Mouse (Mus musculus) liver, adult 2 months (tissue): ENCODE measurements at regions not wholly inside any gene's neighbourhood (a gene's known extent, or its start where the extent isn't known, plus 50 kb on each side); places are given as distances from the start of the nearest gene placed in this dataset.
A peak's percentile ranks its signal among the peaks of the same experiment; 100 is the strongest.

Source experiments
- DNase-seq: peaks from one replicate; pipeline ENCODE4 v3.0.0-alpha.2; 2011; ENCODE audit warnings: low read depth, low spot score; ENCODE audit errors: extremely low read depth
- H3K27ac ChIP-seq: fragments of 200-500 bp; replicated peaks from 2 replicates; pipeline ENCODE4 v1.5.1; 2012; ENCODE audit warnings: low read depth, mild to moderate bottlenecking, control low read depth, inconsistent platforms, low read length; ENCODE audit not compliant: insufficient read depth
- H3K27me3 ChIP-seq: fragments of 200-500 bp; 2 replicates; pipeline ENCODE4 v1.6.1; 2012; ENCODE audit warnings: mild to moderate bottlenecking, moderate library complexity, low read length, inconsistent platforms; ENCODE audit not compliant: control insufficient read depth, insufficient read depth
- H3K36me3 ChIP-seq: fragments of 200-500 bp; 2 replicates; pipeline ENCODE4 v1.6.1; 2012; ENCODE audit warnings: low read length, inconsistent platforms; ENCODE audit not compliant: control insufficient read depth, insufficient read depth
- H3K4me1 ChIP-seq: fragments of 200-500 bp; 2 replicates; pipeline ENCODE4 v1.6.1; 2011; ENCODE audit warnings: low read length; ENCODE audit not compliant: control insufficient read depth, insufficient read depth
- H3K4me3 ChIP-seq: fragments of 200-500 bp; 2 replicates; pipeline ENCODE4 v1.5.1; 2011; ENCODE audit warnings: low read depth, mild to moderate bottlenecking, control low read depth, low read length, moderate library complexity; ENCODE audit not compliant: insufficient read depth
- H3K79me2 ChIP-seq: fragments of 200-500 bp; 2 replicates; pipeline ENCODE4 v1.6.1; 2012; ENCODE audit warnings: inconsistent platforms, mild to moderate bottlenecking, low read length, moderate library complexity; ENCODE audit not compliant: control insufficient read depth, insufficient read depth
- H3K9ac ChIP-seq: fragments of 200-500 bp; 2 replicates; pipeline ENCODE4 v1.6.1; 2012; ENCODE audit warnings: low read depth, mild to moderate bottlenecking, control low read depth, inconsistent platforms, low read length
- CTCF ChIP-seq: fragments of 200-500 bp; IDR thresholded peaks from 2 replicates; pipeline ENCODE4 v1.5.1; 2011; ENCODE audit warnings: low read depth, low read length, control low read depth
- POLR2A ChIP-seq: fragments of 200-500 bp; IDR thresholded peaks from 2 replicates; pipeline ENCODE4 v1.6.1; 2011; ENCODE audit warnings: low read length, control low read depth; ENCODE audit not compliant: insufficient read depth; ENCODE audit errors: extremely low read depth
- WGBS: fragments of 180-500 bp; shearing (Covaris S2); methylation state at CpG from one replicate; pipeline ENCODE4 v1.1.7; 2018; 5-methylcytosine and 5-hydroxymethylcytosine counted together

- no peak overlapping the region for H3K27ac ChIP-seq
- no peaks in the 10 kb centered on the region for H3K27me3 ChIP-seq
- H3K4me1 ChIP-seq, result no peaks in the 10 kb centered on the region
- no peak overlapping the region for H3K4me3 ChIP-seq
- no peak for DNase-seq
- H3K79me2 ChIP-seq, result no peaks in the 10 kb centered on the region
- TF ChIP-seq POLR2A, result no peak
- TF ChIP-seq CTCF, result no peak
- no peaks in the 10 kb centered on the region for H3K36me3 ChIP-seq
- H3K9ac ChIP-seq, result no peak overlapping the region
- whole genome bisulfite sequencing, result 67% methylated on average over 8 of the region's 8 CpGs
Measured at GRCm38 (mm10) chr11:114238316-114238715, 171.5 kb upstream of the Sdk2 start.

- H3K36me3 ChIP-seq, result no peaks in the 10 kb centered on the region
- H3K27ac ChIP-seq, result no peak overlapping the region
- H3K79me2 ChIP-seq, result no peaks in the 10 kb centered on the region
- no peak overlapping the region for H3K4me3 ChIP-seq
- DNase-seq, result no peak
- no peak for TF ChIP-seq POLR2A
- no peak for TF ChIP-seq CTCF
- H3K27me3 ChIP-seq, result no peaks in the 10 kb centered on the region
- no peak overlapping the region for H3K9ac ChIP-seq
- no peaks in the 10 kb centered on the region for H3K4me1 ChIP-seq
- WGBS, result 58% methylated on average over 1 of the region's 1 CpGs
Measured at GRCm38 (mm10) chr11:114234542-114234910, 167.7 kb upstream of the Sdk2 start.

GRCm38 (mm10) chr11:114233636-114234541, 167.0 kb upstream of the Sdk2 start:
- no peak for DNase-seq
- no peak overlapping the region for H3K4me3 ChIP-seq
- H3K9ac ChIP-seq, result no peak overlapping the region
- WGBS, result 87% methylated on average over 19 of the region's 19 CpGs
- TF ChIP-seq POLR2A (no peak), CTCF (no peak)
- H3K27ac ChIP-seq, result no peak overlapping the region
- no peaks in the 10 kb centered on the region for H3K79me2 ChIP-seq
- no peaks in the 10 kb centered on the region for H3K4me1 ChIP-seq
- no peaks in the 10 kb centered on the region for H3K27me3 ChIP-seq
- H3K36me3 ChIP-seq, result no peaks in the 10 kb centered on the region

GRCm38 (mm10) chr11:114231841-114232240, 165.0 kb upstream of the Sdk2 start:
- H3K9ac ChIP-seq, result no peak overlapping the region
- DNase-seq, result no peak
- no peak for TF ChIP-seq CTCF
- TF ChIP-seq POLR2A, result no peak
- no peaks in the 10 kb centered on the region for H3K79me2 ChIP-seq
- H3K4me1 ChIP-seq, result no peaks in the 10 kb centered on the region
- H3K4me3 ChIP-seq, result no peak overlapping the region
- WGBS, result 68% methylated on average over 4 of the region's 4 CpGs
- no peaks in the 10 kb centered on the region for H3K27me3 ChIP-seq
- no peaks in the 10 kb centered on the region for H3K36me3 ChIP-seq
- no peak overlapping the region for H3K27ac ChIP-seq

- DNase-seq, result peak; percentile 21
- Histone ChIP-seq H3K27me3 (no peaks in the 10 kb centered on the region), H3K36me3 (no peaks in the 10 kb centered on the region), H3K27ac (no peak overlapping the region), H3K4me3 (no peak overlapping the region; the same call in 1 of the 2 replicates), H3K4me1 (no peaks in the 10 kb centered on the region), H3K79me2 (no peaks in the 10 kb centered on the region), H3K9ac (no peak overlapping the region)
- WGBS, result 68% methylated on average over 8 of the region's 8 CpGs
- TF ChIP-seq POLR2A (no peak), CTCF (no peak)
Measured at GRCm38 (mm10) chr11:114229763-114230162, 162.9 kb upstream of the Sdk2 start.

- Histone ChIP-seq H3K27me3 (no peaks in the 10 kb centered on the region), H3K9ac (no peak overlapping the region), H3K36me3 (no peaks in the 10 kb centered on the region), H3K27ac (no peak overlapping the region), H3K4me3 (no peak overlapping the region), H3K79me2 (no peaks in the 10 kb centered on the region), H3K4me1 (no peaks in the 10 kb centered on the region)
- TF ChIP-seq CTCF (no peak), POLR2A (no peak)
- DNase-seq, result no peak
- 74% methylated on average over 6 of the region's 6 CpGs for WGBS
Measured at GRCm38 (mm10) chr11:114229196-114229595, 162.3 kb upstream of the Sdk2 start.
